Mouse (Mus musculus) ES-E14 (cell line): ENCODE data around the gene Ubxn2a. TPM values are rescaled to one million over a fixed set of nuclear protein-coding genes. Genes with fewer than 3 reads are reported as not detected.
"Not testable (repeated sequence)": the region's sequence is repeated elsewhere in the genome, so short reads cannot be mapped to it uniquely, and the experiment has no call there.

Experiments used
- DNase-seq: peaks from one replicate; pipeline ENCODE4 v3.0.0-alpha.2; 2013; ENCODE audit warnings: low read depth, low spot score
- H3K27ac ChIP-seq: 2 replicates; pipeline ENCODE4 v1.5.1; 2012; ENCODE audit warnings: low read depth, mild to moderate bottlenecking, low read length, moderate library complexity, mixed read lengths; ENCODE audit not compliant: poor library complexity, insufficient read depth, severe bottlenecking
- H3K36me3 ChIP-seq: 2 replicates; pipeline ENCODE4 v1.6.1; 2012; ENCODE audit warnings: mild to moderate bottlenecking, low read length, moderate library complexity, mixed read lengths; ENCODE audit not compliant: control insufficient read depth, poor library complexity, insufficient read depth, severe bottlenecking
- H3K4me1 ChIP-seq, 2 experiments: fragments of 150-350 bp in 1 of 2; sonication (generic) in 1 of 2; 2 replicates each; pipeline ENCODE4 v1.6.1; 2012; ENCODE audit warnings: low read length in 2 of 2, mild to moderate bottlenecking in 1 of 2, mixed read lengths in 1 of 2; ENCODE audit not compliant: control insufficient read depth in 2 of 2, insufficient read depth in 2 of 2, poor library complexity in 1 of 2
- H3K4me3 ChIP-seq, 2 experiments: fragments of 150-350 bp in 1 of 2; sonication (generic) in 1 of 2; 2 replicates each; pipeline ENCODE4 v1.5.1; 2012; ENCODE audit warnings: low read length in 2 of 2, low read depth in 1 of 2, mild to moderate bottlenecking in 1 of 2, mixed read lengths in 1 of 2; ENCODE audit not compliant: insufficient read depth in 1 of 2, poor library complexity in 1 of 2, severe bottlenecking in 1 of 2
- H3K9ac ChIP-seq: 2 replicates; pipeline ENCODE4 v1.6.1; 2012; ENCODE audit warnings: low read depth, mild to moderate bottlenecking, low read length, mixed read lengths; ENCODE audit not compliant: poor library complexity, insufficient read depth, severe bottlenecking
- H3K9me3 ChIP-seq: fragments of 150-350 bp; sonication (generic); 2 replicates; pipeline ENCODE4 v1.6.1; 2012; ENCODE audit warnings: low read depth, mild to moderate bottlenecking, low read length; ENCODE audit not compliant: control insufficient read depth, insufficient read depth
- CHD2 ChIP-seq: IDR thresholded peaks from 2 replicates; pipeline ENCODE4 v1.6.1; 2014; ENCODE audit warnings: mild to moderate bottlenecking, low read depth, low read length, inconsistent platforms
- HCFC1 ChIP-seq: IDR thresholded peaks from 2 replicates; pipeline ENCODE4 v1.6.1; 2012; ENCODE audit warnings: low read length, inconsistent platforms, borderline replicate concordance; ENCODE audit not compliant: insufficient read depth
- MAFK ChIP-seq: IDR thresholded peaks from 2 replicates; pipeline ENCODE4 v1.6.1; 2014; ENCODE audit warnings: mild to moderate bottlenecking, low read depth, low read length, inconsistent platforms; ENCODE audit not compliant: insufficient read depth
- ZC3H11A ChIP-seq: IDR thresholded peaks from 2 replicates; pipeline ENCODE4 v1.6.1; 2012; ENCODE audit warnings: low read depth, mild to moderate bottlenecking, inconsistent platforms, low read length, borderline replicate concordance
- ZNF384 ChIP-seq: IDR thresholded peaks from 2 replicates; pipeline ENCODE4 v1.6.1; 2012; ENCODE audit warnings: low read depth, low read length, inconsistent platforms
- in situ Hi-C, 2 experiments: fragments of 600-800 bp; cut with MboI; formaldehyde crosslinking; loops; one replicate each; pipeline ENCODE4 v1.15.1; 2025; ENCODE audit warnings: low sequenced_read_pairs in 2 of 2, inconsistent platforms in 1 of 2; ENCODE audit not compliant: unreplicated experiment in 2 of 2
- total RNA-seq: library from RNA; depleted of rRNA; stranded (reverse); fragments of 300-350 nt; gene quantifications from 2 replicates; pipeline ENCODE4 v1.2.3, GENCODE M21; 2012

Gene Ubxn2a
- total RNA-seq, 1 experiment, result 93.7 TPM

- no peaks in the 10 kb centered on the region for H3K9me3 ChIP-seq
- DNase-seq, result no peak
- H3K27ac ChIP-seq, result no peak overlapping the region; the same call in 1 of the 2 replicates
Observed at GRCm38 (mm10) chr12:4905946-4906345, 1.6 kb downstream of the Ubxn2a start.

DNA sequence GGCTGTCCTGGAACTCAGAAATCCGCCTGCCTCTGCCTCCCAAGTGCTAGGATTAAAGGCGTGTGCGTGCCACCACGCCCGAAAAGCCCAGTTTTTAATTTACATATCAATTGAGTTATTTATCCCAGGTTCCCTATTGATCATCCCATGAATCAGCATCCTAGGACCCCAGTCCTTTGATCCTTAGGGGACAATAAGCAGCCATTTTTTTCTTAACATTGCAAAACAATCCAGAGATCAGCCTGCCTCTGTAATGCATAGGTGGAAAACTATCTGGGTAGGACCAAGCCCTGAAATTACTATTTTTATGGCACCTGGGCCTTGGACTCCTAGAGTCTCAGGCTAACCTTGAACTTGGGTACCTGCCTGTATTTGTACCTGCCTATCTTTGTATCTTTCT, 9.5 kb downstream of the Ubxn2a start:
- H3K4me3 ChIP-seq, result no peak overlapping the region
- no peak overlapping the region for H3K9ac ChIP-seq
- TF ChIP-seq ZC3H11A (no peak), CHD2 (peak; percentile 54; the same call in 1 of the 2 replicates), ZNF384 (peak; percentile 74; the same call in 1 of the 2 replicates), HCFC1 (no peak), MAFK (peak; percentile 90)
- in situ Hi-C loops, result no loop called here
- H3K4me1 ChIP-seq, result peaks cover 2 to 4% of the 10 kb centered on the region in 2 experiments; a peak in 2 of 4 replicates
- no peaks in the 10 kb centered on the region for H3K9me3 ChIP-seq
- peaks cover 2% of the 10 kb centered on the region; the same call in 1 of the 2 replicates for H3K36me3 ChIP-seq
- H3K27ac ChIP-seq, result peak overlapping the region; percentile 94; the same call in 1 of the 2 replicates
- no peak for DNase-seq

More at GRCm38 (mm10) chr12:4905946-4906345, 1.6 kb downstream of the Ubxn2a start:
- in situ Hi-C loops, result no loop called here
- peak overlapping the region; percentile 46; the same call in 1 of the 2 replicates for H3K9ac ChIP-seq
- no peaks in the 10 kb centered on the region; the same call in 1 of the 2 replicates for H3K36me3 ChIP-seq
- TF ChIP-seq ZNF384, result no peak
- no peak for TF ChIP-seq MAFK
- no peak for TF ChIP-seq ZC3H11A
- no peak for TF ChIP-seq HCFC1
- TF ChIP-seq CHD2, result no peak
- H3K4me1 ChIP-seq, result peaks cover 5 to 8% of the 10 kb centered on the region in 2 experiments
- peak overlapping the region; percentile 66 to 80; a peak in 3 of 4 replicates for H3K4me3 ChIP-seq

DNA sequence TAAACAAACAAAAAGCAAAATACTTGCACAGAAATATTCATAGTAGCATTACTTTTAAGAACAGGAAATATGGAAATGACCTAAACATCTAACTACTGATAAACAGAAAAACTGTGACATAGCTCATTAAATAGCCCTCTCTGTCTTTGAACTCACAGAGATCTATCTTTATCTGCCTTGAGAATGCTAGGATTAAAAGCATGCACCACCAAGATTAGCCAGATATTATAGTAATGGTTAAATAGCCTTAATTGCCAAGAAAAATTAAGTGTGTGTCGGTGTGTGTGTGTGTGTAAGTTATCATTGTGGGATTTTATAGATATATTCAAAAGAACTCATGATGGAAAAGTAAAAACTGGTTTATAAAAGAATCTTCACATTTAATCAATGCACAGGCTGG, 17.6 kb downstream of the Ubxn2a start:
- Histone ChIP-seq H3K4me3 (no peak overlapping the region), H3K36me3 (peaks cover 17% of the 10 kb centered on the region), H3K27ac (no peak overlapping the region), H3K9me3 (no peaks in the 10 kb centered on the region), H3K4me1 (peaks cover 2% of the 10 kb centered on the region in 2 experiments; a peak in 2 of 4 replicates), H3K9ac (no peak overlapping the region)
- TF ChIP-seq ZNF384, result no peak
- TF ChIP-seq HCFC1, result no peak
- no peak for TF ChIP-seq CHD2
- no peak for TF ChIP-seq MAFK
- no peak for TF ChIP-seq ZC3H11A
- in situ Hi-C loops, result no loop called here
- DNase-seq, result no peak

DNA sequence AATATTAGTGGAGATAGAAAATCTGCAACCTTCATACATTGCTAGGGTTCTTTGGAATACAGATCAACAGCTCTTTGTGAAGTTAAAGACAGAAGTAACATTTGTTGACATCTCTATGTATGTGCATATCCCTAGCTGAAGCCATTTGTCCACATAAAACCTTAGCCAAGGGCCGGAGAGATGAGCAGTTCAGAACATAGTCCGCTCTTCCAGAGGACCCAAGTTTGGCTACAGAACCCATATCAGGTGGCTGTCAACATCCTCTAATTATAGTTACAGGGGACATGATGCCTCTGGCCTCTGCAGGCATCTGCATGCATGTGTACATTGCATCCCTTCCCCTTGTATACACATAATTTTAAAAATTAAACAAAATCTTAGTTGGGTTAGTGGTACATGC, 18.3 kb downstream of the Ubxn2a start:
- in situ Hi-C loops, result no loop called here
- Histone ChIP-seq H3K27ac (no peak overlapping the region), H3K4me1 (peaks cover 2% of the 10 kb centered on the region in 2 experiments; a peak in 2 of 4 replicates), H3K4me3 (no peak overlapping the region), H3K36me3 (peaks cover 17% of the 10 kb centered on the region), H3K9me3 (no peaks in the 10 kb centered on the region), H3K9ac (no peak overlapping the region)
- no peak for TF ChIP-seq ZNF384
- TF ChIP-seq ZC3H11A, result no peak
- TF ChIP-seq CHD2, result no peak
- TF ChIP-seq MAFK, result no peak
- no peak for TF ChIP-seq HCFC1
- DNase-seq, result no peak

DNA sequence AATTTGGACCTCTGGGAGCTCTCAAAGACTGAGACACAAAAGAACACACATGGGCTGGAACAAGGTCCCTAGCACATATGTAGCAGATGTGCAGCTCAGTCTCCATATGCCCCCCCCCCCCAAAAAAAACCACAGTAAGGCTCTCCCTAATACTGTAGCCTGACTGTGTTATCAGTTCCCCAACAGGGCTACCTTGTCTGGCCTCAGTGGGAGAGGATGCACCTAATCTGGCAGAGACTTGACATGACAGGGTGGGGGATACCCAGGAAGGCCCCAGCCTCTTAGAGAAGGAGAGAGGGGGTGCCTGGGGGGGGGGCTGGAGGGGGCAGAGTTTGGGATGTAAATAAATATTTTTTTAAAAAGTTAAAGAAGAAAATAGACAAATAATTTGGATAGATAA, 18.8 kb downstream of the Ubxn2a start:
- Histone ChIP-seq H3K36me3 (peaks cover 17% of the 10 kb centered on the region), H3K9me3 (no peaks in the 10 kb centered on the region), H3K4me3 (no peak overlapping the region), H3K4me1 (peaks cover 2% of the 10 kb centered on the region in 2 experiments; a peak in 2 of 4 replicates), H3K27ac (no peak overlapping the region), H3K9ac (no peak overlapping the region)
- in situ Hi-C loops, result no loop called here
- no peak for DNase-seq
- TF ChIP-seq ZC3H11A, result no peak
- TF ChIP-seq MAFK, result no peak
- TF ChIP-seq CHD2, result no peak
- no peak for TF ChIP-seq ZNF384
- TF ChIP-seq HCFC1, result no peak

GRCm38 (mm10) chr12:4886581-4886980, 20.9 kb downstream of the Ubxn2a start:
- H3K9me3 ChIP-seq, DNase-seq, H3K4me3 ChIP-seq, H3K9ac ChIP-seq, H3K27ac ChIP-seq, H3K4me1 ChIP-seq, in situ Hi-C loops: not testable (repeated sequence)
- peaks cover 23% of the 10 kb centered on the region for H3K36me3 ChIP-seq
